Mouse (Mus musculus): ENCODE measurements around the gene Spocd1. TPM values are rescaled to one million over a fixed set of nuclear protein-coding genes. Genes with fewer than 3 reads are reported as not detected.
"Not testable (repeated sequence)": the region's sequence is repeated elsewhere in the genome, so short reads cannot be mapped to it uniquely, and the experiment has no call there.

Spocd1 gene
- polyA plus RNA-seq, 1 experiment from 2014 or later: not detected

- not testable (repeated sequence) for DNase-seq (ENCODE audit: low spot score); H3K4me1 ChIP-seq (ENCODE audit: control insufficient read depth, insufficient read depth, low read length); ATAC-seq (ENCODE audit: insufficient number of reproducible peaks, low FRiP score, low TSS enrichment, low read depth); H3K9ac ChIP-seq (ENCODE audit: low read length); H3K27ac ChIP-seq (replicated peaks; ENCODE audit: low read depth, low read length); H3K36me3 ChIP-seq (ENCODE audit: control insufficient read depth, insufficient read depth, low read length); H3K4me3 ChIP-seq (ENCODE audit: low read depth, low read length); H3K4me2 ChIP-seq (ENCODE audit: low read depth, severe bottlenecking); H3K9me3 ChIP-seq (ENCODE audit: control insufficient read depth, low read length); H3K27me3 ChIP-seq (ENCODE audit: control insufficient read depth, insufficient read depth, low read length)
- 95% methylated on average over 18 of the region's 18 CpGs for WGBS
These were observed 30.2 kb upstream of the Spocd1 start for GRCm38 (mm10) chr4:129898815-129899214.

DNA sequence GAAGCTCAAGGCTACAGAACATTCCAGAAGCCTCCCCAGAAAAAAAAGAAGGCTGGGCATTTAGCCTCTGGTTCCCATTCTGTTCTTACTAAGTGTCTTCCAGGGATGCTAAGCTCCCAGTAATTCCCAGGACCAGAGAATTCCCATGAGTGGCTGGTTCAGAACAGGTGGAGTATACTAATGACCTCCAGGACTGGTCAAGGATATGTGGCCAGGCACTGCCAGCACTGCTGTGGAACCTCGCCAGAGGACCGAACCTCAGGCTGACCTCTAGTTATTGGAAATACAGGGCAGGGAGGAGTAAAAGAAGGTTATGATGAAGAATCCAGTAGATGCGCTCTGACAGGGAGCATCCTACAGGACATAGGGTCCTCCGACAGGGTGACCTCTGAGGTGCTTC is 26.7 kb upstream of the Spocd1 start:
- H3K4me2 ChIP-seq (ENCODE audit: low read depth, severe bottlenecking): no peak overlapping the region
- DNase-seq (ENCODE audit: low spot score): no peak
- ATAC-seq (ENCODE audit: insufficient number of reproducible peaks, low FRiP score, low TSS enrichment, low read depth): no peak
- H3K9ac ChIP-seq (ENCODE audit: low read length): no peak overlapping the region
- no peaks in the 10 kb centered on the region for H3K36me3 ChIP-seq (ENCODE audit: control insufficient read depth, insufficient read depth, low read length)
- no peaks in the 10 kb centered on the region for H3K9me3 ChIP-seq (ENCODE audit: control insufficient read depth, low read length)
- WGBS: 88% methylated on average over 4 of the region's 4 CpGs
- H3K27me3 ChIP-seq (ENCODE audit: control insufficient read depth, insufficient read depth, low read length): no peaks in the 10 kb centered on the region
- H3K4me1 ChIP-seq (ENCODE audit: control insufficient read depth, insufficient read depth, low read length): peaks cover 4% of the 10 kb centered on the region; the same call in 1 of the 2 replicates
- no peak overlapping the region for H3K27ac ChIP-seq (replicated peaks; ENCODE audit: low read depth, low read length)
- no peak overlapping the region for H3K4me3 ChIP-seq (ENCODE audit: low read depth, low read length)

DNA sequence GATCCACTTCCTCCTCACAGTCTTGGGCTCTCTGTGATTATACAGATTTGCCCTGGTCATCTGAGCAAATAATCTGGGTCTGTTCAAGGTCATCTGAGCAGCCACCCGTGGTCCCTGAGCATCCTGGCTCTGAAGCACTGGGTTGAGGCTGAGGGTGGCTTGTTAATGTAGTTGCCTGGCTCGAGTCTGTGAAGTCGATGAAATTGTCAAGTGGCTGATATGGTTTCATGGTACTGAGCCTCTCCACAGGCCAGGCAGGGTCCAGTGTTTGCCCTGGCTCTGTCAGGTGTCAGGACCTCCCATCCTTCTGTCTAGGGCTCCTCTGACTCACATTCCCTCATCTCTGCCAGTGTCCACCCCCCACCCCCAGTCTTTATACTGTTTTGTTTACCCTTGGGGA is 25.5 kb upstream of the Spocd1 start:
- no peaks in the 10 kb centered on the region for H3K27me3 ChIP-seq (ENCODE audit: control insufficient read depth, insufficient read depth, low read length)
- no peak overlapping the region for H3K4me3 ChIP-seq (ENCODE audit: low read depth, low read length)
- H3K9me3 ChIP-seq (ENCODE audit: control insufficient read depth, low read length): no peaks in the 10 kb centered on the region
- peaks cover 6% of the 10 kb centered on the region; the same call in 1 of the 2 replicates for H3K4me1 ChIP-seq (ENCODE audit: control insufficient read depth, insufficient read depth, low read length)
- WGBS: 70% methylated on average over 3 of the region's 3 CpGs
- H3K27ac ChIP-seq (replicated peaks; ENCODE audit: low read depth, low read length): no peak overlapping the region
- H3K36me3 ChIP-seq (ENCODE audit: control insufficient read depth, insufficient read depth, low read length): no peaks in the 10 kb centered on the region
- ATAC-seq (ENCODE audit: insufficient number of reproducible peaks, low FRiP score, low TSS enrichment, low read depth) (no peak), DNase-seq (ENCODE audit: low spot score) (no peak)
- H3K4me2 ChIP-seq (ENCODE audit: low read depth, severe bottlenecking): no peak overlapping the region
- no peak overlapping the region for H3K9ac ChIP-seq (ENCODE audit: low read length)

DNA sequence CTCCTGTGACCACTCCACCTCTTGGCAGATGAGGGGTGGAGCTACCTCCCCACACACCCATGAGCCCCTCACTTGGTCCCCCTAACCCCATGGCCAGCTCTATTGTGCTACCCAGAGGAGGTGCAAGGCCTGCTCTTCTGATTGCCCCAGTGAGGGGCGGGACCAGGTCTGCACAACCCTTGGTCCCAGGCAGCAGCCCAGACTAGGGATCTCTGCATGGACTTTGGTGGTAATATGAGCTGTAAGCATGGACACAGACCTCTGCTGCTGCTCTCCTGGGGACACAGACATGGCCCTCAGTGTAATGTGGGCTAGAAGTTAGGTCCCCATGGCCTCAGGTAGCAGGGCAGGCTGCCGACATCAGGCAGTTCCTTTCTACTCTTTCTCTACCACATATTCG is 24.0 kb upstream of the Spocd1 start:
- WGBS: 81% methylated on average over 3 of the region's 3 CpGs
- no peaks in the 10 kb centered on the region for H3K36me3 ChIP-seq (ENCODE audit: control insufficient read depth, insufficient read depth, low read length)
- ATAC-seq (ENCODE audit: insufficient number of reproducible peaks, low FRiP score, low TSS enrichment, low read depth): 0 out of 2 replicates have a peak, but pooled peaks have one; percentile 39
- no peak for DNase-seq (ENCODE audit: low spot score)
- no peak overlapping the region for H3K9ac ChIP-seq (ENCODE audit: low read length)
- H3K4me2 ChIP-seq (ENCODE audit: low read depth, severe bottlenecking): no peak overlapping the region
- no peak overlapping the region for H3K4me3 ChIP-seq (ENCODE audit: low read depth, low read length)
- H3K9me3 ChIP-seq (ENCODE audit: control insufficient read depth, low read length): no peaks in the 10 kb centered on the region
- H3K27ac ChIP-seq (replicated peaks; ENCODE audit: low read depth, low read length): no peak overlapping the region
- H3K27me3 ChIP-seq (ENCODE audit: control insufficient read depth, insufficient read depth, low read length): no peaks in the 10 kb centered on the region
- H3K4me1 ChIP-seq (ENCODE audit: control insufficient read depth, insufficient read depth, low read length): peaks cover 9% of the 10 kb centered on the region; the same call in 1 of the 2 replicates

DNA sequence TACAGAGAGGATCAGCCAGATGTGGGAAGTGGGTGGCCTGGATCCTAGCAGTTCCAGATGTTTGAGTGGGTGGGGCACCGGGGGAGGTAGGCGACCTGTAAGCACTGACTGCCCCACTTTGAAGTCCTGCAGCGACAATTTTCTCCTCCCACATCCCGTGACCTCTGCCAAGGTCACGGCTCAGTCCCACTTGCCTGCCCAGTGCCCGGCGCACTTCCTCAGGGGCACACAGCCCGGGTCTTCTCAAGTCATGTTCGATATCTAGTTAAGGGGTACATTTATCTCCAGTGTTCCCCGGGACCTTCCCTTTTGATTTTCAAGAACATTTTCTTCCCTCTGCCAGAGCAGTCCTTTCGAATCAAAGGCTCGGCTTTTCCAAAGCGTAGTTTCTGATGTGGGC is 23.0 kb upstream of the Spocd1 start:
- Histone ChIP-seq H3K27ac (replicated peaks; ENCODE audit: low read depth, low read length) (no peak overlapping the region), H3K4me1 (ENCODE audit: control insufficient read depth, insufficient read depth, low read length) (peaks cover 9% of the 10 kb centered on the region; the same call in 1 of the 2 replicates)
- no peak for DNase-seq (ENCODE audit: low spot score)

DNA sequence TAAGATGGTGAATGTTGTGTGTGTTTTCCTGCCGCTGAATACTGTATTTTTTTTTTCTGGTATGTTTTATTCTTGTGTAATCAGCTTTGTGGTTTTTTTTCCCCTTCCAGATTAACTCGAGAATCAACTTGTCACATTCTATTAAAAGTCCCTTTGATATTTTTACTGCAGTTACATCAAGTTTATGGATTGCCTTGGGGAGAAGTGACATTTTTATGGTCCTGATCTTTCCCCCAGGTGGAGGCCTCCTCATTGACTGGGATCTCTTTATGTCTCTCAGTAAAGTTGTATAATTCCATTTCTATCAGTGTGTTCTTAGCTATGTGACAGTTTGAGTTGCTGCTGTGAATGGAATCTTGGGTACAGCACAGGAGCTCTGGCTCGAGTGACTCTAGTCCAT is 20.2 kb upstream of the Spocd1 start:
- H3K4me1 ChIP-seq (ENCODE audit: control insufficient read depth, insufficient read depth, low read length): peaks cover 9% of the 10 kb centered on the region; the same call in 1 of the 2 replicates
- no peaks in the 10 kb centered on the region for H3K27me3 ChIP-seq (ENCODE audit: control insufficient read depth, insufficient read depth, low read length)
- no peak overlapping the region for H3K4me2 ChIP-seq (ENCODE audit: low read depth, severe bottlenecking)
- 17% methylated on average over 3 of the region's 3 CpGs for WGBS
- H3K9me3 ChIP-seq (ENCODE audit: control insufficient read depth, low read length): no peaks in the 10 kb centered on the region
- H3K27ac ChIP-seq (replicated peaks; ENCODE audit: low read depth, low read length): no peak overlapping the region
- DNase-seq (ENCODE audit: low spot score): no peak
- no peak overlapping the region for H3K9ac ChIP-seq (ENCODE audit: low read length)
- ATAC-seq (ENCODE audit: insufficient number of reproducible peaks, low FRiP score, low TSS enrichment, low read depth): no peak
- no peaks in the 10 kb centered on the region for H3K36me3 ChIP-seq (ENCODE audit: control insufficient read depth, insufficient read depth, low read length)
- H3K4me3 ChIP-seq (ENCODE audit: low read depth, low read length): no peak overlapping the region

More for the DNA sequence above, 23.0 kb upstream of the Spocd1 start:
- H3K27me3 ChIP-seq (ENCODE audit: control insufficient read depth, insufficient read depth, low read length): no peaks in the 10 kb centered on the region
- H3K9ac ChIP-seq (ENCODE audit: low read length): no peak overlapping the region
- H3K9me3 ChIP-seq (ENCODE audit: control insufficient read depth, low read length): no peaks in the 10 kb centered on the region
- no peak overlapping the region for H3K4me2 ChIP-seq (ENCODE audit: low read depth, severe bottlenecking)
- no peaks in the 10 kb centered on the region for H3K36me3 ChIP-seq (ENCODE audit: control insufficient read depth, insufficient read depth, low read length)
- ATAC-seq (ENCODE audit: insufficient number of reproducible peaks, low FRiP score, low TSS enrichment, low read depth): no peak
- no peak overlapping the region for H3K4me3 ChIP-seq (ENCODE audit: low read depth, low read length)
- WGBS: 41% methylated on average over 13 of the region's 13 CpGs

GRCm38 (mm10) chr4:129909261-129909731 is 19.8 kb upstream of the Spocd1 start:
- Histone ChIP-seq H3K27ac (replicated peaks; ENCODE audit: low read depth, low read length) (no peak overlapping the region), H3K9ac (ENCODE audit: low read length) (no peak overlapping the region), H3K4me1 (ENCODE audit: control insufficient read depth, insufficient read depth, low read length) (peaks cover 9% of the 10 kb centered on the region; the same call in 1 of the 2 replicates), H3K4me3 (ENCODE audit: low read depth, low read length) (no peak overlapping the region), H3K4me2 (ENCODE audit: low read depth, severe bottlenecking) (no peak overlapping the region), H3K27me3 (ENCODE audit: control insufficient read depth, insufficient read depth, low read length) (no peaks in the 10 kb centered on the region), H3K36me3 (ENCODE audit: control insufficient read depth, insufficient read depth, low read length) (no peaks in the 10 kb centered on the region), H3K9me3 (ENCODE audit: control insufficient read depth, low read length) (no peaks in the 10 kb centered on the region)
- DNase-seq (ENCODE audit: low spot score) (no peak), ATAC-seq (ENCODE audit: insufficient number of reproducible peaks, low FRiP score, low TSS enrichment, low read depth) (no peak)
- 66% methylated on average over 4 of the region's 4 CpGs for WGBS

- WGBS: 79% methylated on average over 3 of the region's 3 CpGs
- no peaks in the 10 kb centered on the region for H3K9me3 ChIP-seq (ENCODE audit: control insufficient read depth, low read length)
- ATAC-seq (ENCODE audit: insufficient number of reproducible peaks, low FRiP score, low TSS enrichment, low read depth): no peak
- no peak overlapping the region for H3K4me3 ChIP-seq (ENCODE audit: low read depth, low read length)
- H3K27ac ChIP-seq (replicated peaks; ENCODE audit: low read depth, low read length): no peak overlapping the region
- H3K4me2 ChIP-seq (ENCODE audit: low read depth, severe bottlenecking): no peak overlapping the region
- H3K36me3 ChIP-seq (ENCODE audit: control insufficient read depth, insufficient read depth, low read length): no peaks in the 10 kb centered on the region
- H3K4me1 ChIP-seq (ENCODE audit: control insufficient read depth, insufficient read depth, low read length): 0 out of 2 replicates have a peak, but pooled peaks cover 4% of the 10 kb centered on the region
- H3K27me3 ChIP-seq (ENCODE audit: control insufficient read depth, insufficient read depth, low read length): no peaks in the 10 kb centered on the region
- no peak for DNase-seq (ENCODE audit: low spot score)
- H3K9ac ChIP-seq (ENCODE audit: low read length): no peak overlapping the region
These were observed 16.1 kb upstream of the Spocd1 start for GRCm38 (mm10) chr4:129912998-129913397.

Measured in limb, embryonic 11.5 days (tissue).